Comparison of ENCODE assay signal across 25 mouse cellular contexts in genomic region chr6:134247324-134247723, GRCm38 (mm10).
DNase-seq lines count a peak whose midpoint lies in the region; ATAC-seq lines count a peak whose summit lies in the region.
"Had no signal": no experiment of that assay in that cellular context is flagged by ENCODE, and none has a peak within 500 bp of the region (broad histone marks: within the 10 kb centered on the region; RNA-seq: fewer than 3 reads in every experiment).

No protein-coding gene starts in this region.

- no peaks in the 10 kb centered on the region; the same call in 1 of the 2 replicates for H3K36me3 ChIP-seq in forebrain, embryonic 16.5 days (ENCODE audit: control insufficient read depth, insufficient read depth)

- no peaks in the 10 kb centered on the region for H3K4me1 ChIP-seq in forebrain, embryonic 16.5 days (replicated peaks; ENCODE audit: control insufficient read depth, insufficient read depth, low read length)
- H3K4me1 ChIP-seq: embryonic facial prominence, embryonic 13.5 days; hindbrain, embryonic 13.5 days; midbrain, embryonic 12.5 days had no signal

- ATAC-seq in common myeloid progenitor, adult 5-6 weeks (replicated peaks; ENCODE audit: low read depth, poor library complexity, severe bottlenecking), result peak; percentile 75
- peak; percentile 71 for ATAC-seq in megakaryocyte progenitor cell, adult 5-6 weeks (replicated peaks; ENCODE audit: poor library complexity)
- ATAC-seq in forebrain, embryonic 16.5 days, result no peak
- ATAC-seq: forebrain, postnatal 0 days had no signal

- H3K27me3 ChIP-seq in forebrain, embryonic 16.5 days (replicated peaks; ENCODE audit: control insufficient read depth, insufficient read depth, low read length), result no peaks in the 10 kb centered on the region
- H3K27me3 ChIP-seq: embryonic facial prominence, embryonic 13.5 days; hindbrain, embryonic 13.5 days; liver, embryonic 15.5 days; midbrain, embryonic 12.5 days; neural tube, embryonic 13.5 days had no signal

- H3K9me3 ChIP-seq in forebrain, embryonic 16.5 days (ENCODE audit: control insufficient read depth, low read length), result no peaks in the 10 kb centered on the region
- H3K9me3 ChIP-seq: embryonic facial prominence, embryonic 13.5 days; G1E; hindbrain, embryonic 13.5 days; liver, embryonic 15.5 days; midbrain, embryonic 12.5 days; neural tube, embryonic 13.5 days had no signal

- H3K27ac ChIP-seq in forebrain, embryonic 16.5 days (ENCODE audit: low read length), result no peak overlapping the region
- H3K27ac ChIP-seq: embryonic facial prominence, embryonic 13.5 days; hindbrain, embryonic 13.5 days; left cerebral cortex, adult 2 months; liver, embryonic 15.5 days; midbrain, embryonic 12.5 days; neural tube, embryonic 13.5 days; stomach, postnatal 0 days had no signal

- 98% methylated on average over 9 of the region's 9 CpGs for WGBS in forebrain, embryonic 16.5 days

- DNase-seq in thymus, postnatal 0 days (ENCODE audit: low spot score), result peak; percentile 30
- no peak for DNase-seq in thymus, postnatal 4 days
- DNase-seq in ovary, postnatal 14 days (ENCODE audit: low spot score), result no peak
- no peak for DNase-seq in urinary bladder, adult 2 months (ENCODE audit: low spot score)
- DNase-seq: adrenal gland, postnatal 14 days; cerebellum, adult 8-10 months; forebrain, postnatal 0 days; gastrocnemius, postnatal 36 days; heart, postnatal 10 days; kidney, adult 8-10 months; kidney, postnatal 25 days; layer of hippocampus, adult 9-11 months; left cerebral cortex, postnatal 4 days; lung, postnatal 14 days had no signal

- no peak overlapping the region for H3K9ac ChIP-seq in forebrain, embryonic 16.5 days (replicated peaks; ENCODE audit: low read depth, low read length)
- H3K9ac ChIP-seq: embryonic facial prominence, embryonic 13.5 days; forebrain, postnatal 0 days; hindbrain, embryonic 13.5 days; liver, embryonic 15.5 days; midbrain, embryonic 12.5 days; neural tube, embryonic 13.5 days had no signal

- H3K4me3 ChIP-seq in forebrain, embryonic 16.5 days (replicated peaks; ENCODE audit: low read length), result no peak overlapping the region
- H3K4me3 ChIP-seq: embryonic facial prominence, embryonic 13.5 days; hindbrain, embryonic 13.5 days; left cerebral cortex, adult 2 months; liver, embryonic 15.5 days; midbrain, embryonic 12.5 days; neural tube, embryonic 13.5 days had no signal

- H3K4me2 ChIP-seq in forebrain, embryonic 16.5 days (ENCODE audit: low read length), result no peak overlapping the region
- H3K4me2 ChIP-seq: embryonic facial prominence, embryonic 13.5 days; hindbrain, embryonic 13.5 days; liver, embryonic 15.5 days; midbrain, embryonic 12.5 days; neural tube, embryonic 13.5 days had no signal
